Mouse (Mus musculus) cerebellum, adult 11-12 months (tissue): ENCODE data around the gene Slfn9.
"Not testable (repeated sequence)": the region's sequence is repeated elsewhere in the genome, so short reads cannot be mapped to it uniquely, and the experiment has no call there.

Source experiments
- DNase-seq: peaks from one replicate; pipeline ENCODE4 v3.0.0; 2022

The Slfn9 gene

GRCm38 (mm10) chr11:82991469-82992166 is at the start of gene Slfn9:
Slfn9 (minus strand) TSS chr11:82991830.
- DNase-seq = no peak

GRCm38 (mm10) chr11:83041000-83041399 is 49.4 kb upstream of the Slfn9 start:
- no peak for DNase-seq

GRCm38 (mm10) chr11:83040325-83040724 is 48.7 kb upstream of the Slfn9 start:
- DNase-seq = no peak

GRCm38 (mm10) chr11:83039796-83040195 is 48.2 kb upstream of the Slfn9 start:
- DNase-seq = no peak

- DNase-seq = no peak
Measured at GRCm38 (mm10) chr11:83039156-83039555, 47.5 kb upstream of the Slfn9 start.

GRCm38 (mm10) chr11:83038686-83039085 is 47.1 kb upstream of the Slfn9 start:
- not testable (repeated sequence) for DNase-seq

- no peak for DNase-seq
Measured at GRCm38 (mm10) chr11:83020621-83021020, 29.0 kb upstream of the Slfn9 start, which contains the start of gene Slfn8. Slfn8 (minus strand) TSS chr11:83020810.

- not testable (repeated sequence) for DNase-seq
Measured at GRCm38 (mm10) chr11:83019561-83020519, 28.2 kb upstream of the Slfn9 start.

GRCm38 (mm10) chr11:83016093-83016492 is 24.5 kb upstream of the Slfn9 start:
- DNase-seq = no peak

GRCm38 (mm10) chr11:83013356-83013755 is 21.7 kb upstream of the Slfn9 start:
- DNase-seq = no peak

- DNase-seq = not testable (repeated sequence)
Measured at GRCm38 (mm10) chr11:82990612-82991385, 831 bp downstream of the Slfn9 start.

- no peak for DNase-seq
Measured at GRCm38 (mm10) chr11:82989357-82989756, 2.3 kb downstream of the Slfn9 start.

GRCm38 (mm10) chr11:82987621-82988020 is 4.0 kb downstream of the Slfn9 start:
- no peak for DNase-seq

- DNase-seq = no peak
Measured at GRCm38 (mm10) chr11:82983193-82983592, 8.4 kb downstream of the Slfn9 start.

GRCm38 (mm10) chr11:82982409-82982808 is 9.2 kb downstream of the Slfn9 start:
- DNase-seq = not testable (repeated sequence)

GRCm38 (mm10) chr11:82973916-82974315 is 17.7 kb downstream of the Slfn9 start:
- DNase-seq = no peak

- no peak for DNase-seq
Measured at GRCm38 (mm10) chr11:82971590-82971974, 20.0 kb downstream of the Slfn9 start.

- DNase-seq = peak; percentile 29
Measured at GRCm38 (mm10) chr11:82970712-82971589, 20.7 kb downstream of the Slfn9 start.

GRCm38 (mm10) chr11:82962215-82962614 is 29.4 kb downstream of the Slfn9 start:
- no peak for DNase-seq

- DNase-seq = no peak
Measured at GRCm38 (mm10) chr11:82961743-82962142, 29.9 kb downstream of the Slfn9 start.

GRCm38 (mm10) chr11:82959613-82960012 is 32.0 kb downstream of the Slfn9 start:
- peak; percentile 6 for DNase-seq

GRCm38 (mm10) chr11:82956925-82957324 is 34.7 kb downstream of the Slfn9 start:
- no peak for DNase-seq
